Mouse (Mus musculus) induced T-regulatory cell, adult 2 months (primary cell): ENCODE measurements around the gene Kcns1.
A peak's percentile ranks its signal among the peaks of the same experiment; 100 is the strongest.

Experiments used
- DNase-seq: peaks from one replicate; pipeline ENCODE4 v3.0.0-alpha.2; 2012; ENCODE audit warnings: low read depth

Kcns1 gene

GRCm38 (mm10) chr2:164170326-164170725, 587 bp downstream of the Kcns1 start:
- DNase-seq: peak; percentile 25

GRCm38 (mm10) chr2:164168571-164168946, 2.4 kb downstream of the Kcns1 start:
- peak; percentile 69 for DNase-seq

GRCm38 (mm10) chr2:164167752-164168570, 3.0 kb downstream of the Kcns1 start:
- no peak for DNase-seq

GRCm38 (mm10) chr2:164164941-164165340, 6.0 kb downstream of the Kcns1 start:
- DNase-seq: no peak

GRCm38 (mm10) chr2:164161515-164162055, 9.3 kb downstream of the Kcns1 start:
- DNase-seq: no peak

- no peak for DNase-seq
Measured at GRCm38 (mm10) chr2:164158838-164159237, 12.1 kb downstream of the Kcns1 start.

- no peak for DNase-seq
Measured at GRCm38 (mm10) chr2:164156158-164156557, 14.8 kb downstream of the Kcns1 start.

GRCm38 (mm10) chr2:164154007-164154406, 16.9 kb downstream of the Kcns1 start:
- no peak for DNase-seq

GRCm38 (mm10) chr2:164152341-164152740, 18.6 kb downstream of the Kcns1 start:
- no peak for DNase-seq

- no peak for DNase-seq
Measured at GRCm38 (mm10) chr2:164150086-164150760, 20.7 kb downstream of the Kcns1 start.

- no peak for DNase-seq
Measured at GRCm38 (mm10) chr2:164146556-164146955, 24.4 kb downstream of the Kcns1 start.

- DNase-seq: no peak
Measured at GRCm38 (mm10) chr2:164144541-164144940, 26.4 kb downstream of the Kcns1 start.

GRCm38 (mm10) chr2:164144025-164144424, 26.9 kb downstream of the Kcns1 start:
- no peak for DNase-seq

GRCm38 (mm10) chr2:164142021-164142420, 28.9 kb downstream of the Kcns1 start:
- DNase-seq: no peak

- DNase-seq: no peak
Measured at GRCm38 (mm10) chr2:164137754-164138153, 33.2 kb downstream of the Kcns1 start.

- DNase-seq: no peak
Measured at GRCm38 (mm10) chr2:164136393-164136792, 34.5 kb downstream of the Kcns1 start.

- no peak for DNase-seq
Measured at GRCm38 (mm10) chr2:164135367-164135766, 35.5 kb downstream of the Kcns1 start.

GRCm38 (mm10) chr2:164134563-164134962, 36.4 kb downstream of the Kcns1 start:
- DNase-seq: no peak

- no peak for DNase-seq
Measured at GRCm38 (mm10) chr2:164131586-164131985, 39.3 kb downstream of the Kcns1 start.

- no peak for DNase-seq
Measured at GRCm38 (mm10) chr2:164128576-164129411, 42.1 kb downstream of the Kcns1 start.

GRCm38 (mm10) chr2:164127297-164127696, 43.6 kb downstream of the Kcns1 start:
- no peak for DNase-seq

- DNase-seq: no peak
Measured at GRCm38 (mm10) chr2:164126533-164126955, 44.4 kb downstream of the Kcns1 start.
